Mouse (Mus musculus) ovary, postnatal 14 days (tissue): ENCODE measurements at regions not wholly inside any gene's neighbourhood (a gene's known extent, or its start where the extent isn't known, plus 50 kb on each side); places are given as distances from the start of the nearest gene placed in this dataset.

ENCODE experiments used
- DNase-seq: peaks from one replicate; pipeline ENCODE4 v3.0.0; 2022; ENCODE audit warnings: low spot score

GRCm38 (mm10) chr12:119027701-119028100 is 61.5 kb upstream of the Abcb5 start:
- DNase-seq, result no peak

GRCm38 (mm10) chr12:119026311-119026710 is 60.1 kb upstream of the Abcb5 start:
- DNase-seq, result peak; percentile 30

GRCm38 (mm10) chr12:119024063-119024462 is 57.8 kb upstream of the Abcb5 start:
- DNase-seq, result no peak
